9 mouse cellular contexts compared by ENCODE assay signal in genomic region chr8:84065037-84065436, GRCm38 (mm10). TPM values are rescaled to one million over a fixed set of nuclear protein-coding genes. Genes with fewer than 3 reads are reported as not detected.
DNase-seq lines count a peak whose midpoint lies in the region; ATAC-seq and TF ChIP-seq lines count a peak whose summit lies in the region.
"Had no signal": no experiment of that assay in that cellular context is flagged by ENCODE, and none has a peak within 500 bp of the region (broad histone marks: within the 10 kb centered on the region; RNA-seq: fewer than 3 reads in every experiment).

TSS of gene Gm10643 (minus strand) at chr8:84065137.

- peaks cover 18% of the 10 kb centered on the region for H3K4me1 ChIP-seq in embryonic facial prominence, embryonic 12.5 days
- H3K4me1 ChIP-seq in intestine, embryonic 14.5 days (replicated peaks; ENCODE audit: control insufficient read depth, insufficient read depth, low read length) = peaks cover 23% of the 10 kb centered on the region

- TF ChIP-seq CTCF in left cerebral cortex, adult 2 months (IDR thresholded peaks at IDR 0.05) = no peak

- H3K27me3 ChIP-seq in embryonic facial prominence, embryonic 12.5 days = no peaks in the 10 kb centered on the region
- H3K27me3 ChIP-seq in intestine, embryonic 14.5 days (replicated peaks; ENCODE audit: control insufficient read depth, insufficient read depth, low read length) = no peaks in the 10 kb centered on the region
- no peaks in the 10 kb centered on the region for H3K27me3 ChIP-seq in myocyte (ENCODE audit: control insufficient read depth, insufficient read depth, insufficient read length)

- no peaks in the 10 kb centered on the region for H3K9me3 ChIP-seq in embryonic facial prominence, embryonic 12.5 days
- H3K9me3 ChIP-seq in intestine, embryonic 14.5 days (ENCODE audit: control insufficient read depth, low read length) = no peaks in the 10 kb centered on the region

- H3K79me2 ChIP-seq in myocyte (ENCODE audit: control insufficient read depth, insufficient read depth) = peaks cover 26% of the 10 kb centered on the region

- peak within 1 kb of the TSS; percentile 9 for H3ac ChIP-seq in myocyte (ENCODE audit: control insufficient read depth, insufficient read length)

- WGBS in embryonic facial prominence, embryonic 12.5 days = 88% methylated on average over 1 of the region's 1 CpGs
- 96% methylated on average over 1 of the region's 1 CpGs for WGBS in intestine, embryonic 14.5 days

- no peak for DNase-seq in left cerebral cortex, adult 2 months (ENCODE audit: extremely low spot score in 1 of 2, low spot score in 2 of 2)
- no peak for DNase-seq in left cerebral cortex, postnatal 36 days (ENCODE audit: low spot score in 2 of 2)
- DNase-seq in intestine, embryonic 14.5 days (ENCODE audit: low spot score) = no peak
- DNase-seq in left cerebral cortex, adult 8-10 months (ENCODE audit: low spot score in 2 of 2) = no peak
- no peak for DNase-seq in right cerebral cortex, adult 18-20 months
- DNase-seq in cerebellum, postnatal 25 days = no peak
- DNase-seq: kidney, adult 18-20 months had no signal

- H3K36me3 ChIP-seq in embryonic facial prominence, embryonic 12.5 days = no peaks in the 10 kb centered on the region
- H3K36me3 ChIP-seq in intestine, embryonic 14.5 days (ENCODE audit: control insufficient read depth, insufficient read depth, low read length) = no peaks in the 10 kb centered on the region
- no peaks in the 10 kb centered on the region for H3K36me3 ChIP-seq in myocyte (ENCODE audit: control insufficient read depth, insufficient read depth)

- intact Hi-C loops in left cerebral cortex, adult 2 months (cut with DNase I) = no loop called here
- intact Hi-C loops in left cerebral cortex, postnatal 36 days (cut with DNase I) = loop anchor here (5.0 kb wide), 1 partner anchor 53 kb away; the partner anchor contains the start of gene 2210011C24Rik

- H3K9ac ChIP-seq in embryonic facial prominence, embryonic 12.5 days = peak within 1 kb of the TSS; percentile 56
- H3K9ac ChIP-seq in intestine, embryonic 14.5 days (ENCODE audit: low read length) = peak within 1 kb of the TSS; percentile 70

- peak within 1 kb of the TSS; percentile 85 for H3K27ac ChIP-seq in left cerebral cortex, adult 2 months
- peak within 1 kb of the TSS; percentile 61 for H3K27ac ChIP-seq in embryonic facial prominence, embryonic 12.5 days
- H3K27ac ChIP-seq in intestine, embryonic 14.5 days (ENCODE audit: low read depth) = peak within 1 kb of the TSS; percentile 90

- no peak for TF ChIP-seq POLR2A in myocyte (IDR thresholded peaks at IDR 0.05; ENCODE audit: insufficient read length, low read depth)

- H3K4me3 ChIP-seq in left cerebral cortex, adult 2 months = peak within 1 kb of the TSS; percentile 60
- peak within 1 kb of the TSS; percentile 84 for H3K4me3 ChIP-seq in embryonic facial prominence, embryonic 12.5 days
- H3K4me3 ChIP-seq in intestine, embryonic 14.5 days (ENCODE audit: low read depth, low read length) = peak within 1 kb of the TSS; percentile 66
- H3K4me3 ChIP-seq in myocyte = peak within 1 kb of the TSS; percentile 41

- H3K4me2 ChIP-seq in embryonic facial prominence, embryonic 12.5 days (replicated peaks) = peak within 1 kb of the TSS; percentile 67
- peak within 1 kb of the TSS; percentile 81 for H3K4me2 ChIP-seq in intestine, embryonic 14.5 days (ENCODE audit: low read length)
- peak within 1 kb of the TSS; percentile 89 for H3K4me2 ChIP-seq in myocyte (ENCODE audit: low read depth)

- ATAC-seq in embryonic facial prominence, embryonic 12.5 days (ENCODE audit: insufficient number of reproducible peaks, insufficient read depth, low FRiP score, low TSS enrichment) = no peak
- no peak for ATAC-seq in intestine, embryonic 14.5 days (replicated peaks; ENCODE audit: low FRiP score, low TSS enrichment, low read depth)

TF ChIP-seq in myocyte, 11 proteins besides CTCF, POLR2A, EP300 and RAD21:
- no peak for TF ChIP-seq POLR2AphosphoS2 (IDR thresholded peaks at IDR 0.05; ENCODE audit: insufficient read length, low read depth)
- TF ChIP-seq MYOG (IDR thresholded peaks at IDR 0.05; ENCODE audit: control insufficient read depth in 1 of 3, insufficient read depth in 1 of 3, insufficient read length in 2 of 3, low read depth in 2 of 3) = no peak
- no peak for TF ChIP-seq E2F4 (IDR thresholded peaks at IDR 0.05; ENCODE audit: insufficient read depth)
TF ChIP-seq in myocyte: peak in this region for 0.

RNA-seq across cellular contexts. Expression of gene Gm10643, which starts in this region (rescaled TPM):
- total RNA-seq in left cerebral cortex, adult 2 months (2021) = 1 to 10 TPM; 2.8 to 3.5 TPM
- 1 to 10 TPM; 4.1 to 4.4 TPM for total RNA-seq in left cerebral cortex, postnatal 36 days (2021)
- polyA plus RNA-seq in embryonic facial prominence, embryonic 12.5 days (2016; fragmentation: Nextera tagmentation; extraction: Ambion mirVana) = 1.9 and 2.0 TPM in 2 replicates
- 1.5 and 1.9 TPM in 2 replicates for polyA plus RNA-seq in intestine, embryonic 14.5 days (2014; fragmentation: Nextera tagmentation; extraction: Ambion mirVana)
- 0.35 TPM for polyA plus RNA-seq in myocyte (2012; fragmentation: generic; extraction: Trizol)
- total RNA-seq in left cerebral cortex, adult 8-10 months (2022) = 1 to 10 TPM; 4.1 to 4.6 (median 4.5) TPM
